Mouse (Mus musculus) intestine, postnatal 0 days (tissue): Measurements from ENCODE around the gene Gnai1. TPM values are rescaled to one million over a fixed set of nuclear protein-coding genes. Genes with fewer than 3 reads are reported as not detected.

ENCODE experiments used
- ATAC-seq: fragments of 200-750 bp; cut with Nextera tagmentation; 2 replicates; pipeline ENCODE4 v1.8.0; 2017; ENCODE audit warnings: mild to moderate bottlenecking, moderate TSS enrichment, moderate library complexity
- H3K27ac ChIP-seq: fragments of 300-500 bp; sonication (generic); 2 replicates; pipeline ENCODE4 v1.5.1; 2014; ENCODE audit warnings: mild to moderate bottlenecking, low read depth, low read length, moderate library complexity
- H3K27me3 ChIP-seq: fragments of 300-500 bp; sonication (generic); replicated peaks from 2 replicates; pipeline ENCODE4 v1.6.1; 2014; ENCODE audit warnings: low read length, mixed read lengths; ENCODE audit not compliant: control insufficient read depth, insufficient read depth
- H3K36me3 ChIP-seq: fragments of 300-500 bp; sonication (generic); 2 replicates; pipeline ENCODE4 v1.6.1; 2014; ENCODE audit warnings: mild to moderate bottlenecking, moderate library complexity; ENCODE audit not compliant: control insufficient read depth, insufficient read depth
- H3K4me1 ChIP-seq: fragments of 300-500 bp; sonication (generic); replicated peaks from 2 replicates; pipeline ENCODE4 v1.6.1; 2014; ENCODE audit warnings: antibody characterized with exemption, low read length, mixed read lengths; ENCODE audit not compliant: control insufficient read depth, insufficient read depth
- H3K4me2 ChIP-seq: fragments of 300-500 bp; sonication (generic); replicated peaks from 2 replicates; pipeline ENCODE4 v1.6.1; 2014; ENCODE audit warnings: low read depth, mild to moderate bottlenecking, moderate library complexity
- H3K4me3 ChIP-seq: fragments of 300-500 bp; sonication (generic); 2 replicates; pipeline ENCODE4 v1.5.1; 2014; ENCODE audit warnings: low read depth, low read length
- H3K9ac ChIP-seq: fragments of 300-500 bp; sonication (generic); 2 replicates; pipeline ENCODE4 v1.6.1; 2014; ENCODE audit warnings: mild to moderate bottlenecking, low read depth, low read length
- H3K9me3 ChIP-seq: fragments of 300-500 bp; sonication (generic); 2 replicates; pipeline ENCODE4 v1.6.1; 2016; ENCODE audit warnings: mixed run types; ENCODE audit not compliant: control insufficient read depth
- CTCF ChIP-seq: sonication (generic); IDR thresholded peaks from 2 replicates; pipeline ENCODE4 v1.5.1; 2016; ENCODE audit warnings: low read depth, mild to moderate bottlenecking, control low read depth, antibody characterized with exemption, moderate library complexity
- WGBS: fragments of 180-500 bp; shearing (Covaris S2); extraction: QIAGEN DNeasy Blood & Tissue Kit; methylation state at CpG from one replicate; pipeline ENCODE4 v1.1.7; 2014; 5-methylcytosine and 5-hydroxymethylcytosine counted together
- polyA plus RNA-seq: library from polyadenylated mRNA; unstranded; fragments of >200 nt; fragmentation: Nextera tagmentation; extraction: Ambion mirVana; gene quantifications from 2 replicates; pipeline ENCODE4 v1.2.1, GENCODE M21; 2015

The Gnai1 gene
- polyA plus RNA-seq, 1 experiment from 2014 or later = 9.2 TPM

GRCm38 (mm10) chr5:18273291-18274284, 86.6 kb downstream of the Gnai1 start:
- Histone ChIP-seq H3K4me3 (no peak overlapping the region), H3K36me3 (no peaks in the 10 kb centered on the region), H3K27ac (no peak overlapping the region), H3K27me3 (no peaks in the 10 kb centered on the region), H3K4me2 (no peak overlapping the region), H3K4me1 (no peaks in the 10 kb centered on the region), H3K9ac (no peak overlapping the region), H3K9me3 (no peaks in the 10 kb centered on the region)
- no peak for TF ChIP-seq CTCF
- ATAC-seq = no peak
- WGBS = 84% methylated on average over 11 of the region's 11 CpGs

GRCm38 (mm10) chr5:18250379-18251017, 109.7 kb downstream of the Gnai1 start:
- no peak overlapping the region for H3K27ac ChIP-seq
- H3K4me2 ChIP-seq = no peak overlapping the region
- no peak overlapping the region for H3K4me3 ChIP-seq
- H3K4me1 ChIP-seq = no peaks in the 10 kb centered on the region
- no peak for TF ChIP-seq CTCF
- WGBS = 41% methylated on average over 5 of the region's 5 CpGs
- H3K36me3 ChIP-seq = no peaks in the 10 kb centered on the region
- no peaks in the 10 kb centered on the region for H3K9me3 ChIP-seq
- no peaks in the 10 kb centered on the region for H3K27me3 ChIP-seq
- peak; percentile 43; the same call in 1 of the 2 replicates for ATAC-seq
- no peak overlapping the region for H3K9ac ChIP-seq

GRCm38 (mm10) chr5:18249132-18249531, 111.0 kb downstream of the Gnai1 start:
- H3K27me3 ChIP-seq = no peaks in the 10 kb centered on the region
- no peak for TF ChIP-seq CTCF
- no peaks in the 10 kb centered on the region for H3K9me3 ChIP-seq
- WGBS = 48% methylated on average over 5 of the region's 5 CpGs
- no peak overlapping the region for H3K4me3 ChIP-seq
- H3K9ac ChIP-seq = no peak overlapping the region
- no peak for ATAC-seq
- no peak overlapping the region for H3K4me2 ChIP-seq
- no peaks in the 10 kb centered on the region for H3K36me3 ChIP-seq
- no peaks in the 10 kb centered on the region for H3K4me1 ChIP-seq
- no peak overlapping the region for H3K27ac ChIP-seq

- Histone ChIP-seq H3K36me3 (no peaks in the 10 kb centered on the region), H3K27ac (no peak overlapping the region), H3K4me1 (no peaks in the 10 kb centered on the region), H3K4me3 (no peak overlapping the region), H3K9ac (no peak overlapping the region), H3K27me3 (no peaks in the 10 kb centered on the region), H3K4me2 (no peak overlapping the region), H3K9me3 (no peaks in the 10 kb centered on the region)
- TF ChIP-seq CTCF = no peak
- ATAC-seq = no peak
- 63% methylated on average over 1 of the region's 1 CpGs for WGBS
These were observed 130.8 kb downstream of the Gnai1 start for GRCm38 (mm10) chr5:18229396-18229795.

GRCm38 (mm10) chr5:18228866-18229265, 131.3 kb downstream of the Gnai1 start:
- TF ChIP-seq CTCF = no peak
- WGBS = 64% methylated on average over 7 of the region's 7 CpGs
- ATAC-seq = no peak
- Histone ChIP-seq H3K36me3 (no peaks in the 10 kb centered on the region), H3K9ac (no peak overlapping the region), H3K27ac (no peak overlapping the region), H3K4me3 (no peak overlapping the region), H3K27me3 (no peaks in the 10 kb centered on the region), H3K4me1 (no peaks in the 10 kb centered on the region), H3K4me2 (no peak overlapping the region), H3K9me3 (no peaks in the 10 kb centered on the region)

- TF ChIP-seq CTCF = no peak
- H3K36me3 ChIP-seq = no peaks in the 10 kb centered on the region
- 54% methylated on average over 1 of the region's 1 CpGs for WGBS
These were observed 139.3 kb downstream of the Gnai1 start for GRCm38 (mm10) chr5:18220873-18221272.

More at GRCm38 (mm10) chr5:18220873-18221272, 139.3 kb downstream of the Gnai1 start:
- Histone ChIP-seq H3K27ac (no peak overlapping the region), H3K4me2 (no peak overlapping the region), H3K27me3 (no peaks in the 10 kb centered on the region), H3K9ac (no peak overlapping the region), H3K4me3 (no peak overlapping the region), H3K9me3 (no peaks in the 10 kb centered on the region), H3K4me1 (no peaks in the 10 kb centered on the region)
- ATAC-seq = no peak
